ENCODE assay signal across 8 mouse cellular contexts in genomic region chr7:4498251-4498650, GRCm38 (mm10). TPM values are rescaled to one million over a fixed set of nuclear protein-coding genes. Genes with fewer than 3 reads are reported as not detected.
A peak's percentile ranks its signal among the peaks of the same experiment; 100 is the strongest.
DNase-seq lines count a peak whose midpoint lies in the region; ATAC-seq lines count a peak whose summit lies in the region.

No protein-coding gene starts in this region.

- peak; percentile 74 to 83 for DNase-seq in heart, postnatal 36 days
- DNase-seq in neural tube, embryonic 10.5 days (ENCODE audit: extremely low spot score, low spot score) = peak; percentile 52
- DNase-seq in thymus, postnatal 25 days = no peak
- no peak for DNase-seq in thymus, postnatal 4 days

- H3K9ac ChIP-seq in forebrain, embryonic 15.5 days (replicated peaks) = peak overlapping the region; percentile 3; the same call in 1 of the 2 replicates
- H3K9ac ChIP-seq in limb, embryonic 13.5 days = peak overlapping the region; percentile 59

- intact Hi-C loops in heart, postnatal 36 days (cut with DNase I) = loop anchor here (5.0 to 10.0 kb wide), 3 partner anchors 427 to 1211 kb away; partner anchors contain the start of genes Myadm, Nat14, Prkcg and Ssc5d

- H3K36me3 ChIP-seq in megakaryocyte, embryonic 14.5 days (replicated peaks; ENCODE audit: low read length) = peaks cover 69% of the 10 kb centered on the region
- peaks cover 14% of the 10 kb centered on the region for H3K36me3 ChIP-seq in forebrain, embryonic 15.5 days
- peaks cover 45% of the 10 kb centered on the region for H3K36me3 ChIP-seq in limb, embryonic 13.5 days

- no peak for ATAC-seq in megakaryocyte, adult 5-6 weeks (ENCODE audit: poor library complexity, severe bottlenecking)
- no peak for ATAC-seq in forebrain, embryonic 15.5 days (replicated peaks)
- no peak for ATAC-seq in limb, embryonic 13.5 days (ENCODE audit: low FRiP score, low read depth)

- H3K27ac ChIP-seq in forebrain, embryonic 15.5 days (replicated peaks) = no peak overlapping the region
- no peak overlapping the region; the same call in 1 of the 2 replicates for H3K27ac ChIP-seq in limb, embryonic 13.5 days

- H3K4me2 ChIP-seq in forebrain, embryonic 15.5 days (replicated peaks) = 0 out of 2 replicates have a peak overlapping the region, but pooled peaks have one; percentile 7
- peak overlapping the region; percentile 91 for H3K4me2 ChIP-seq in limb, embryonic 13.5 days (replicated peaks)

- peak overlapping the region; percentile 100 for H3K4me3 ChIP-seq in megakaryocyte, embryonic 14.5 days (replicated peaks)
- no peak overlapping the region for H3K4me3 ChIP-seq in forebrain, embryonic 15.5 days
- peak overlapping the region; percentile 86; the same call in 1 of the 2 replicates for H3K4me3 ChIP-seq in limb, embryonic 13.5 days

- 10% methylated on average over 9 of the region's 9 CpGs for WGBS in forebrain, embryonic 15.5 days
- 28% methylated on average over 9 of the region's 9 CpGs for WGBS in limb, embryonic 13.5 days

- peaks cover 84% of the 10 kb centered on the region for H3K4me1 ChIP-seq in megakaryocyte, embryonic 14.5 days
- H3K4me1 ChIP-seq in forebrain, embryonic 15.5 days = peaks cover 41% of the 10 kb centered on the region
- peaks cover 38% of the 10 kb centered on the region for H3K4me1 ChIP-seq in limb, embryonic 13.5 days

- H3K27me3 ChIP-seq in megakaryocyte, embryonic 14.5 days (replicated peaks) = no peaks in the 10 kb centered on the region
- no peaks in the 10 kb centered on the region for H3K27me3 ChIP-seq in forebrain, embryonic 15.5 days
- H3K27me3 ChIP-seq in limb, embryonic 13.5 days = no peaks in the 10 kb centered on the region

- no peaks in the 10 kb centered on the region for H3K9me3 ChIP-seq in megakaryocyte, embryonic 14.5 days
- H3K9me3 ChIP-seq in forebrain, embryonic 15.5 days = no peaks in the 10 kb centered on the region
- H3K9me3 ChIP-seq in limb, embryonic 13.5 days = no peaks in the 10 kb centered on the region

RNA-seq across cellular contexts. Expression of gene Ppp1r12c, which starts 3.2 kb away (rescaled TPM):
- polyA plus RNA-seq in megakaryocyte, embryonic 14.5 days (2012; ENCODE audit: insufficient read depth, low replicate concordance) = 267 and 1,249 TPM in 2 replicates
- total RNA-seq in megakaryocyte, adult 5-6 weeks (2015) = 106 and 134 TPM in 2 replicates
- 146 and 169 TPM in 2 replicates for total RNA-seq in megakaryocyte, adult 5-6 weeks (2017)
- 48.4 and 50.3 TPM in 2 replicates for polyA plus RNA-seq in forebrain, embryonic 15.5 days (2015; fragmentation: Nextera tagmentation; extraction: Ambion mirVana)
- 10 to 100 TPM; 59.7 to 62.2 TPM for total RNA-seq in heart, postnatal 36 days (2021)
- 43.8 and 50.2 TPM in 2 replicates for polyA plus RNA-seq in limb, embryonic 13.5 days (2015; fragmentation: Nextera tagmentation; extraction: Ambion mirVana)

RNA-seq across cellular contexts. Expression of gene Tnnt1, which starts 17.9 kb away (rescaled TPM):
- polyA plus RNA-seq in megakaryocyte, embryonic 14.5 days (2012; ENCODE audit: insufficient read depth, low replicate concordance) = 38.2 TPM in 1 of 2 replicates, not detected in the other
- total RNA-seq in megakaryocyte, adult 5-6 weeks (2015) = 2.6 and 5.8 TPM in 2 replicates
- 8.6 and 13.4 TPM in 2 replicates for total RNA-seq in megakaryocyte, adult 5-6 weeks (2017)
- 2.5 and 2.6 TPM in 2 replicates for polyA plus RNA-seq in forebrain, embryonic 15.5 days (2015; fragmentation: Nextera tagmentation; extraction: Ambion mirVana)
- 10 to 100 TPM; 20.0 to 21.3 TPM for total RNA-seq in heart, postnatal 36 days (2021)
- polyA plus RNA-seq in limb, embryonic 13.5 days (2015; fragmentation: Nextera tagmentation; extraction: Ambion mirVana) = 298 and 309 TPM in 2 replicates

RNA-seq across cellular contexts. Expression of gene Tnni3, which starts 25.8 kb away (rescaled TPM):
- 3.9 TPM in 1 of 2 replicates, not detected in the other for polyA plus RNA-seq in megakaryocyte, embryonic 14.5 days (2012; ENCODE audit: insufficient read depth, low replicate concordance)
- total RNA-seq in megakaryocyte, adult 5-6 weeks (2015) = 5.1 and 8.8 TPM in 2 replicates
- 1.7 TPM in 1 of 2 replicates, not detected in the other for total RNA-seq in megakaryocyte, adult 5-6 weeks (2017)
- 1.8 and 1.9 TPM in 2 replicates for polyA plus RNA-seq in forebrain, embryonic 15.5 days (2015; fragmentation: Nextera tagmentation; extraction: Ambion mirVana)
- total RNA-seq in heart, postnatal 36 days (2021) = over 10,000 TPM in 1 of 2 experiments, 1,000 to 10,000 TPM in 1; 9,756 to 10,673 TPM
- polyA plus RNA-seq in limb, embryonic 13.5 days (2015; fragmentation: Nextera tagmentation; extraction: Ambion mirVana) = 4.9 and 5.5 TPM in 2 replicates

RNA-seq across cellular contexts. Expression of gene Dnaaf3, which starts 34.0 kb away (rescaled TPM):
- 1.3 and 5.0 TPM in 2 replicates for polyA plus RNA-seq in megakaryocyte, embryonic 14.5 days (2012; ENCODE audit: insufficient read depth, low replicate concordance)
- 1.3 TPM in 2 replicates for total RNA-seq in megakaryocyte, adult 5-6 weeks (2015)
- total RNA-seq in megakaryocyte, adult 5-6 weeks (2017) = 1.0 TPM in 2 replicates
- polyA plus RNA-seq in forebrain, embryonic 15.5 days (2015; fragmentation: Nextera tagmentation; extraction: Ambion mirVana) = 1.6 and 1.7 TPM in 2 replicates
- total RNA-seq in heart, postnatal 36 days (2021) = 1 to 10 TPM; 2.0 to 3.0 TPM
- polyA plus RNA-seq in limb, embryonic 13.5 days (2015; fragmentation: Nextera tagmentation; extraction: Ambion mirVana) = 3.0 and 3.3 TPM in 2 replicates

RNA-seq across cellular contexts. Expression of gene Eps8l1, which starts 37.8 kb away (rescaled TPM):
- polyA plus RNA-seq in megakaryocyte, embryonic 14.5 days (2012; ENCODE audit: insufficient read depth, low replicate concordance) = not detected in 2 replicates
- total RNA-seq in megakaryocyte, adult 5-6 weeks (2015) = 1.4 and 5.3 TPM in 2 replicates
- 4.5 and 5.1 TPM in 2 replicates for total RNA-seq in megakaryocyte, adult 5-6 weeks (2017)
- polyA plus RNA-seq in forebrain, embryonic 15.5 days (2015; fragmentation: Nextera tagmentation; extraction: Ambion mirVana) = 7.0 TPM in 2 replicates
- 1 to 10 TPM; 1.5 to 3.5 TPM for total RNA-seq in heart, postnatal 36 days (2021)
- polyA plus RNA-seq in limb, embryonic 13.5 days (2015; fragmentation: Nextera tagmentation; extraction: Ambion mirVana) = 5.9 and 6.3 TPM in 2 replicates

Comparison
In these comparisons a context has a peak if more than half of its experiments do, and no peak if none do; other contexts are left out.
1. DNase-seq: peak in heart, postnatal 36 days (2 of 2) and neural tube, embryonic 10.5 days (single experiment); none in thymus, postnatal 25 days (single experiment) and thymus, postnatal 4 days (single experiment).